Mouse (Mus musculus) right cerebral cortex, adult 2 months (tissue): ENCODE results near the gene Tmtc1.

Source experiments
- DNase-seq, 2 experiments: peaks; one replicate each; pipeline ENCODE4 v3.0.0; 2021 to 2022; ENCODE audit warnings: low spot score in 2 of 2

The Tmtc1 gene

DNA sequence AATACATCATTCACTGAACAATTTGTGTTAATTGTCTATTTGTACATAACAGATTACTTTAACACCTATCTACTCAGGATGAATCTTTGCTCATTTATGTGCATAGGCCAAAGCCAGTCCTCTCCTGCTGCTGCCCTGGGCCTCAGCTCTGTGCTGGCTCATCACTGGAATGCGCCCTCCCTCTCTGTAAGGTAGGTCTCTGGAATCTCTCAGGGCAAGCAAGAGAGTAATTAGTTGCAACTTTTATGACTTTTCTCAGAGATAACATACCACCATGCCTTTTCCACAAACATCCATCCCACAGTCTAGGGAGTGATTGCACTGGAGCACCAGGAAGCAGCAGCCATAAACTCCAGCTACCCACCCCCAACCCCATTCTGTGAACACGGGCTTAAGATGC lies 70.7 kb downstream of the Tmtc1 start:
- no peak for DNase-seq

DNA sequence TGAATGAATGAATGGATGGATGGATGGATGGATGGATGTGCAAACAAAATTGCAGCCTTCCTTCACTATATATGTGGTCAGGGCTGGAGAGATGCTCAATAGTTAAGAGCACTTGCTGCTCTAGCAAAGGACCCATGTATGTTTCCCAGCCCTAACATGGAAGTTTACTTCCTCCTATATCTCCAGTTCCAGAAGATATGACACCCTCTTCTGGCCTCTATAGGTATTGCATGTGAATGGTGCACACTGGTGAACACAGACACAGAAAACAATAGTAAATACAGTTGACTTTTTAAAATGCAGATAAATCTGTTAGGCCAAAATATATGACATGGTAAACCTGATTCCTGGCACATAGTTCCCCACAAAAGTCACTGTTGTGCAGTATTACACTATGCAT lies 73.0 kb downstream of the Tmtc1 start:
- DNase-seq, result no peak

DNA sequence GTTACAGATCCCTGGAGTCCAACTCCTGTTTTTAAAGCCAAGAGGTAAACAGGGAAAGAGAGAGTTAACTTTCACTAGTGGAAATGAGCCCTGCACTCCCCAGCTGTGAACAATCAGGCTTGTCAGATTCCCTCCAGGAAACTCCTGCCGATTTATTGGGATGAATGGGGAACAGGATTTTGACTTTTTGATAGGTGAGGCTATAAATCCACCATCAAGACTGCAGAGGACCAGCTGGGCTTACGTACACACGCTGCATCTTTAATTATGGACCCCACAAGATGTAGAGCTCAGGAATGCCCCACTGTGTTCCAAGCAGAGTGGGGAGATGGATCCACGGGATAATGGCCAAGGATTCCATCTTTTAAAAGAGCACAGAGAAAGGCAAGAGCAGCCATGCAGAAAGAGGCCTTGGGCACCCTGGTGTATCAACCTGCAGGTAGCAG lies 77.1 kb downstream of the Tmtc1 start:
- no peak for DNase-seq

DNA sequence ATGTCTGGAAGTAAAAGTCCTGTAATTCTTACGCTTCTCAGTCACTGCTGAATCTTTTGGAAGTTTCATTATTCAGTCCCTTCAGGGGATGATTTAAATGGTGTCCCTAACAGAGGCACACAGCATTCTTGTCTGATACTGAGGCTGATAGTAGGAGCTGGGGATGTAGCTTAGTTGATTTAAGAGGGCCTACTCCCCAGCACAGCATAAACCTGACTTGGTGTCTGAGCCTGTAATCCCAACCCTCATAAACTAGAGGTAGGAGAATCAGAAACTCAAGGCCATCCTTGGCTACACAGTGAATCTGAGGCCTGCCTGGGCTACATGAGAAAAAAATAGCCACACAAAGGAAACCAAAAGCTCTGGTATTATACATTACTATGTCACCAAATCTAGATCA lies 77.6 kb downstream of the Tmtc1 start:
- DNase-seq, result no peak

DNA sequence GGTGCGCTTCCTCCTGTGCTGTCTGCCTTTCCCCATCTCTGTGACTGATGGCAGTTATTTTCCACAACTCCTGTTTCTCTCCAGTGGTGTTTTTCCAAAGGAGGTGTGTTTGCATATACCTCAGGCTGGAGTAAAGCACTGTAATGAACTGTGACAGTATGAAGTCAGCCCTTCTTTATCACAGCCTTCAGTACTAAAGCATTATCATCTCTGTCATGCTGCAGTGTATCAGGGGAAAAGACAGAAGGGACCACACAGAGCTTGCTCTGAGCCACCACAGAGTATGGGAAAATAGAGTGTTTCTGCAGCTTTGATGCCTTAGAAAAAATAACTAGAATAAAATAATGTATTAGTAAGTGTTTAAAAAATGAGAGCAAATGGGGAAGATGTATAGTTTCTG lies 81.0 kb downstream of the Tmtc1 start:
- no peak for DNase-seq

DNA sequence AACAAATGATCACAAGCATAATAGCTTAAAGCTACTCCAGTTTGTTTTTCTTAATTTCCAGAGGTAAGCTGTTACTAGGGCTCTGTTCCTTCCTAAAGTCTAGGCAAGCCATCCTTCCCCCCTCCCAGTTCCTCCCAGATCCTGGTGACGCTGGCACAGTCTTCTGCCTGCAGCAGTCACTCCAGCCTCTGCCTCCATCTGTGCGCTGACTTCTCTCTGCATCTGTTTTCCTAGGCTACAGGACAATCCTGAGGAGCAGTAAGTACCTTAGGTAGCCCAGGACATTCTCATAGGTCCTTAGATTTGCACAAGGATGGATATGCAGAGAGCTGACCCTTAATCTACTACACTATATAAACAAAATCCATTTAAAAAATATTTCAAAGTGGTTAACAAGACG lies 81.7 kb downstream of the Tmtc1 start:
- DNase-seq, result peak; percentile 51 to 55

DNA sequence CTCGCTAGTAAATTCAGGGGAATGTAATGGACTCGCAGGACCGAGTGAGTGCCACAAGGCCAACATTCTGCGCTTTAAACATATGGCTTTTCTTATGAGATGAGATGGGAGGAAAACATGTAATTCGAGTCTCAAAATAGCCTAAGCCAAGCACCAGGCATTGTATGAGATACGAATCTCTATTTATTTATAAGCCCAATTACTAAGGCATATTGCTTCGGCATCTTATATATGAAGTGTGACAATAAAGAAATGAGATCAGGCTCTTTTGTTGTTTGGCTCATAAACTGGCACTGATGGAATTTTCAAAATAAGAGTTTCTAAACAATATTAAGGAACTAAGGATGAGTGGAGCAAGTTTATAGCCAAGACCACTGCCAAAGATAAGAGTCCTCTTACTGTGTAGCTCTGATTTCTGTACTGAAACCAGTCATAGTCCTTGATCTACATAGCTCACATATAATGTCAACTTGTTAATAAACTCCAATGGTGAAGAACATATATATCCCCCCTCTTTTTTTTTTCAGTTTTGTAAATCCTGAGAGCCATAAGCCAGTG lies 84.8 kb downstream of the Tmtc1 start:
- DNase-seq, result no peak

DNA sequence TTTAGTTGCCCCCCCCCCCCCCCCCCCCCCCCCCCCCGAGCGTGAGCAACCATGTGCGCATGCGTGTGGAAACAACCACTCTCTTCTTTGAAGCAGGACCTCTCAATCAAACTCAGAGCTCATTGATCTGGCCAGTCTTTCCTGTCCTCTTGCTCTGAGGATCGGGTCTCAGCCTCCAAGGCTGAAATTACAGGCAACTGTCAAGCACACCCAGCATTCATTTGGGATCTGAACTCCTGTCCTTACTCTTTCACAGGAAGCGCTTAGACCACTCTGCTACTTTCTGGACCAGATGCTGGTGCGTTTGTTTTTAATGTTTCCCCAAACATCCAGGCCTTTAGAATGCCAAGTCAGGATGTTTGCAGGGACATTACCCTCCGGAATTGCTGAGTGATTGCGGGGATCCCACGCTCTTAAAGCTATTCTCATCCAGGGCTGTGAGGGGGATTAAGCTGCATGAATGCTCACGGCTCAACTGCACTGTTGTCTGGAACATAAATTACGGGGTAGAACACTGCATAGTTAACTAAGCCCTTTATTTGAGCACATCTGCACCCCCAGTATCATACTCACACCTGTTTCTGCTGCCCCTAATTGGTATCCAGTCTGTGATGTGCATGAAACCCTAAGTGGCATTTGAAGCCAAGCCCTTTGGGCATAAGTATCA lies 85.5 kb downstream of the Tmtc1 start:
- peak; percentile 23 to 29 for DNase-seq

DNA sequence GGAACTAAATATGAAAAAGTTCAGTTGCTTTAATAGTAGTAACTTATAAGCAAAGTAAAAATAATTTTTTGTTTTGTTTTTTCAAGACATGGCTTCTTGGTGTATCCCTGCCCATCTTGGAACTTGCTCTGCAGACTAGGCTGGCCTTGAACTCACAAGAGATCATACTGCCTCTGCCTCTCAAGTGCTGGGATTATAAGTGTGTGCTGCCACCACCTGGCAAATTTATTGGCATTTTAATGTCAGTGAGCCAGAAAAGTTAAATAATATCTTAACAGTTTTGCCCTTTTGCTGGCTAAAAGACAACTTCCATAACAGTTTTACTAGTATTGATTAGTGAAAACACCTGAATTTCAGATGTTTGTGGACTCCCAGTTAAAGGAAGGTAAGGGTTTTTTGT lies 88.0 kb downstream of the Tmtc1 start:
- DNase-seq, result no peak

DNA sequence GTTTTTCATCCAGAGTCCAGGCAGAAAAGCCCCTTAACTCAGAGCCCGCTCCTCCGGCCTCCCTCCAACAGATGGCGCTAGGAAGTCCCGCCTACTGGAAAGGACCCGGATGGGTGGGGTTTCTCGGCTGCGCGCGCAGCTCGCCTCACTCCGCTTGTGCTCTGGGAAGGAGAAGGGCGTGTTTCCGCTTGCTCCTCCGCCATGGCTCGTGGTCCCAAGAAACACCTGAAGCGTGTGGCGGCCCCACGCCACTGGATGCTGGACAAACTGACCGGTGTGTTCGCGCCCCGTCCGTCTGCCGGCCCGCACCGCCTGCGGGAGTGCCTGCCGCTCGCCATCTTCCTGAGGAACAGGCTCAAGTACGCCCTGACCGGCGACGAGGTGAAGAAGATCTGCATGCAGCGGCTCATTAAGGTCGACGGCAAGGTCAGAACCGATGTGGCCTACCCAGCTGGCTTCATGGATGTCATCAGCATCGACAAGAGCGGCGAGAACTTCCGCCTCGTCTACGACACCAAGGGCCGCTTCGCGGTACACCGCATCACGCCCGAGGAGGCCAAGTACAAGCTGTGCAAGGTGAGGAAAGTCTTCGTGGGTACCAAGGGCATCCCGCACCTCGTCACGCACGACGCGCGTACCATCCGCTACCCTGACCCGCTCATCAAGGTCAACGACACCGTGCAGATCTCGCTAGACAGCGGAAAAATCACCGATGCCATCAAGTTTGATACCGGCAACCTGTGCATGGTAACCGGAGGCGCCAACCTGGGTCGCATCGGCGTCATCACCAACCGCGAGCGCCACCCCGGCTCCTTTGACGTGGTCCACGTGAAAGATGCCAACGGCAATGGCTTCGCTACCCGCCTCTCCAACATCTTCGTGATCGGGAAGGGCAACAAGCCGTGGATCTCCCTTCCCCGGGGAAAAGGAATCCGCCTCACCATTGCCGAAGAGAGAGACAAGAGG lies 89.4 kb downstream of the Tmtc1 start:
- DNase-seq, result peak in 1 of 2 experiments; percentile 27

DNA sequence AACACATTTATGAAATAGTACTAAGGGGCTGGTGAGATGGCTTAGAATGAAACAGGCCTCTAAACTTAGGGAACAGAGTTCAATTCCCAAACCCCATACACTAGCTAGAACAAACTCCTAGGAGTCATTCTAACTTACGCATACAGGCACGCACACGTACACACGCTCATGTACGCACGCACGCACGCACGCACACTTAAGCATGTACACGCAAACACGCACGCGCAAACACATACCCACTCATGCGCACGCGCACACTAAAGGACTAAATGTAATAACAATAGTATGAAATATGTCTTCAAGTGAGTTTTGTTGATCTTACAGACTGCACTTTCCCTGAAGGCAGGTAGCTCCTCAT lies 90.1 kb downstream of the Tmtc1 start:
- DNase-seq, result no peak

DNA sequence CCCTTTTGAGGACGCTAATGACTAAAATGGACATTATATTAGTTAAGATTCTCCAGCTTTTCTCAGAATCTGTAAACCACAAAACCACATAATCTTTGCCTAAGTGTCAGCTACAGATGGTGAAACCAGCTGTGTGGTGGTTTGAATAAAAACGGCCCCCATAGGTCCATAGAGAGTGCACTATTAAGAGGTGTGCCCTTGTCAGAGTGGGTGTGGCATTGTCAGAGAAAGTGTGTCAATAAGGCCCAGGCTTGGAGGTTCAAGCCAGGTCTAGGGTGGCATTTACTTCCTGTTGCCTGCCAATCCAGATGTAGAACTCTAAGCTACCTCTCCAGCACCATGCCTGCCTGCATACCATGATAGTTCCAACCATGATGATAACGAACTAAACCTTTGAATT lies 99.2 kb downstream of the Tmtc1 start:
- DNase-seq, result no peak

DNA sequence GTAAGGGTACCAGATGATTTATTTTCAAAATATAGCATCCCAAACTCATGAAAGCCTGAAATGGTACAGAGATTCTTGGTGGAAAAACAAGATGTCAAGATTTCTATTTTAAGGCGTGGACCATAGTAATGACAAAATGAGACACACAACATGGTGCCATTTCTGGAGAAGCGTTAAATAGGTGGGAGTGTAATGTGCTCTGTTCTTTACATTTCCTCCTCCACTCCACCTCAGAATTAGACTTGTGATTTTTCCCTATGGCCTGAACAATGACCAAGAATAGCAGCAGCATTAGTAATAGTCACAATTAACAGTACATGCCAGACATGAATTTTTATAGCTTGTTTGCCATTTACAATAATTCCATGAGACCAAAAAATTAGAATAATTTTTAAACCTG lies 102.0 kb downstream of the Tmtc1 start:
- DNase-seq, result no peak

DNA sequence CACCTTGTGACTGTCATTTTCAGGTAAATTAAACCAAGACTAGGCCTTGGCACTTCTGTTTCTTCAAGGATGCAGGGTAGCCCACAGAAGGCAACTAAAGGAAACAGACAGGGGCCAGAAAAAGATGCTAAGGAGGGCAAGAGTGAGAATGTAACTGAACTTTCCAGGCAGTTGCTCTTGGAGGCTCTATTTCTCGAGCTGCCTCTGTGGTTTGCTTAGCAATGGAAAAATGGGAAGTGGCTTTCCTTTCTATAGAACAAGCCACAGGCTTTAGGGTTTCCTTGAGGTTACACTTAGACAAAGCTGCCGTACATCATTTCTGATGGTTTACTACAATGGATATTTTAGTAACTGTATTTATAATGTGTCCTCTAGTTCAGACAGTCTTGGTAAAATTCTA lies 102.4 kb downstream of the Tmtc1 start:
- DNase-seq, result no peak

DNA sequence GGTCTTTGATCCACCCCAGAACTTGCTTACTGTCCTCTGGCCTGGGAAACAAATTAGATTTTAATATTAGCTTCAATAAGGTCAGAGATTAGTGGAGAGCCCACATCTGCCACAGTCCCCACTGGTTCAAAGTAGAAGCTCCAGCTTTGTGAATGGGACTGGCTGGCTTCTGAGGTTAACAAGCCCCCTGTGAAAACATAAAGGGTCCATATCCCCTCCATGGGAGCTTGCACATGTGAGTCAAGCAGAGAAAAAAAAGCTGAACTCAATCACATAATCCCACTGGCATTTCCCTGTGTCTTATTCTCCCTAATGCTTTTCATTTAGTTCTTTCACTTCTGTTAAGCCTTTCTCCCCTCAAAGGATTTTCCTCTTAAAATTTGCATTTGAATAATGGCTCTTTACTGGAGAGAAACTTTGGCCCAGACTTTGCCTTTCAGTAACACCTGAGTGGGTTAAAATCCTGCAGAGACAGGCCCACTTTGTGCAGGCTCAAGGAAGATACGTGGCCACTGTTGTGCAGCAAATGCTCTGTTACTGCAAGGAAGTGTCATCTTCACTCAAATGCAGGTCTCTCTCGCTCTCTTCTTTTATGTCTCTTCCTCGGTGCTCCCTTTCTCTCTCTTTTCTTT lies 105.7 kb downstream of the Tmtc1 start:
- DNase-seq, result no peak

DNA sequence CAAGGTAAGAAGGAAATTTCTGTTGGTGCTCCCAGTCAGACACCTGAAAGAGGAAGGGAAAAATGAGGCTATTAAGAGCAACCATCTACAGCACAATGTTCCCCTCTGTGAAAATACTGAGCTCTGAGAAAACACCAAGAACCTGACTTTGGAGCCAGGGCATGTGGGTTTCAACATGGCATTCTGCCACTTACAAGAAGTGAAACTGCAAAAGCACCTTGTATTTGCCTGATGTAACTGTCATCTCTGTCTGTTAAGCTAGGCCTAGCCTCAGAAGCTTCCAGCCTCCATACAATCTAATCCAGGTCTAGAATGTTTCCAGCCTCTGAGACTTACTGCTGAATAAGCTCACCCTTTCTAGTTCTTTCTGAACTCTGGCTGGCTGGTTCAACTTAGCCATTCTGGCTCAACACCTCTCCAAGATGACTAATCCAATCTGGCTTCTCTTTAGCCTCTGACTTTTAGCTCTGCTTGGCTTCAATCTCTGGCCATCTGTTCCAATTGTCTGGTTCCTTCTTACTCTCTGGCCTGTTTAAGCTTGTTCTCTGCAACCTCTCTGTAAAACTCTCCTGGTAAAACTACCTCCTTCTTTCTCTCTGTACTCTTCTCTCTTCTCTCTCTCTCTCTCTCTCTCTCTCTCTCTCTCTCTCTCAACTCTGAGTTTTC lies 107.8 kb downstream of the Tmtc1 start:
- no peak for DNase-seq

DNA sequence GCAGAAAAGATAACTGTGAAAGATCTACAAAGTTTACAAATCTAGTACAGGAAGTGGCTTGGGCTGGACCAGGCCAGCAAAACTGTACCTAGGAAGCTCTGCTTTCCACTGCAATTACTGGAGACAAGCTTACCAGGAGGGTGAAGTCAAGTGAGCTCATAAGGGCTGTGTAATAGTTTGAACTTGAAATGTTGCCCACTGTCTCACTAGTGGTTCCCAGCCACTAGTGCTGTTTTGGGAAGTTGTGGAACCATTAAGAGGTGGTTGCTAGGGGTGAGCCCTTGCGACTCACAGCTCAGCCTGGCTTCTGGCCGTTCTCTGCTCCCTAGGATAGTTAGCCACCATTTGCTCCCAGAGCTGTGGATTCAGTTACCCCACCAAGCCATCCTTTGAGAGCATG lies 112.3 kb downstream of the Tmtc1 start:
- no peak for DNase-seq

DNA sequence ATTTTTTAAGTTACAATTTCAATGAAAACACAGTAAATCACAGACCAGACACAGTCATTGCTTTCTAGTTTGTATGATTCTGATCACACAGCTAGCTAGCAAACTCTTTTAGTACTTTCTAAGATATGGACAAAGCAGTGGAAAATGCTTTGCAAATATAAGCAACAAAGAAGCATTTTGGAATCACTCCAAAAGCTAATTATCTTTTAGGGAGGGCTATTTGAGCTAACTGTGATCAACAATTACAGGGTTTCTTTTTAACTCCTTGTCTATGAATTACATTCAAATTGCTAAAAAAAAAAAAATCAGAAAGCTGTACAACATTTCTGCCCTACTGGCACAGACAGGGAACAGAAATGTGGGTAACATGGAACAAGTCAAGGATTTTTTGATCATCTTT lies 114.2 kb downstream of the Tmtc1 start:
- no peak for DNase-seq

DNA sequence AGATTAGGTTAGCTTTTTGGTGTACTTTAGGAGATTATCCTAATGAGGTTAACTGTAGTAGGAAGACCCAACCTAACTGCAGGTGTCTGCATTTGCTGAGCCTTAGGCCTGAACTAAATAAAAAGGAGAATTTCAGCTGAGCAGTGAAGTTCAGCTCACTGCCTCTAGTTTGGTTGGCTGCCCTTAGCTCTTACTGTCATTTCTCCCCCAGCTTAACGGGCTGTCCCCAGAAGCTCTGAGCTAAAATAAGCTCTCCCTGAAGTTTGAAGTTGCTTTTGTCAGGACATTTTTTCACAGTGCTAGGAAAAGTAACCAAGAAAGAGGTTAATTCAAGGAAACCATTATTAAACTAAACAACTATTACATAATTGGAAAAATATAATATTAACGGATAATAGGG lies 115.3 kb downstream of the Tmtc1 start:
- DNase-seq, result no peak

DNA sequence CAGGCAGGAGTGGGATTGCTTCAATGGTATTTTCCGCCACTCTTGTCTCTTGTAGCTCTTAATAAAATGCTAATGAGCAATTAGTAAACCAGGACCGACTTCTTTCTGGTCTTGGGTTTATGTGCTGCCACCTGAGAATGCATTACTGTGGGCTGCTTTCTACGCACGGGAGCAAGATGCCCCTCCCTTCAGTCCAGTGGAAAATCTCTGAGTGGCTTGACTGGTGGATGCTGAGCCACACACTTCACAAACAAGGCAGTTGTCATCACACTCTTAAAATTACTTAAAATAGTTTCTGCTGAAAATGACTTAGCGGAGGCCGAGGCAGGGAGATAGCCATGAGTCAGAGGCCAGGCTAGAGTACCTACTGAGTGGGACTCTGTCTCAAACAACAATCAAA lies 116.1 kb downstream of the Tmtc1 start:
- DNase-seq, result no peak

DNA sequence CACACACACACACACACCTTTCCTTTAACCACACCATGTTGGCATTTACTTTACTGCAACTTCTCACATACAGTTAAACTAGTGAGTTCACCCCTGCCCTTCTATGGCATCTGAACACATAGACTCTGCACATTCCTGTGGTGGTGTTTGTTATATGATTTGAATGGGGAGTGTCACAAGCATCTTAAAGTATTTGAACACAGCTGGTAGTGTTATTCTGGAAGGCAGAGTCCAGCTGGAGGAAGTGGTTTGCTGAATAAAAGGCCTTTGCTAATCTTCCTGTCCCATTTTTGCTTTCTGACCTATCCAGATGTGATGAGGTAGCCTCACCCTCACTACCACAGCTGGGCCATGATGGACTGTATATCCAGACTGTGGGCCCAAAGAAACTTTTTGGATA lies 125.5 kb downstream of the Tmtc1 start:
- DNase-seq, result no peak

DNA sequence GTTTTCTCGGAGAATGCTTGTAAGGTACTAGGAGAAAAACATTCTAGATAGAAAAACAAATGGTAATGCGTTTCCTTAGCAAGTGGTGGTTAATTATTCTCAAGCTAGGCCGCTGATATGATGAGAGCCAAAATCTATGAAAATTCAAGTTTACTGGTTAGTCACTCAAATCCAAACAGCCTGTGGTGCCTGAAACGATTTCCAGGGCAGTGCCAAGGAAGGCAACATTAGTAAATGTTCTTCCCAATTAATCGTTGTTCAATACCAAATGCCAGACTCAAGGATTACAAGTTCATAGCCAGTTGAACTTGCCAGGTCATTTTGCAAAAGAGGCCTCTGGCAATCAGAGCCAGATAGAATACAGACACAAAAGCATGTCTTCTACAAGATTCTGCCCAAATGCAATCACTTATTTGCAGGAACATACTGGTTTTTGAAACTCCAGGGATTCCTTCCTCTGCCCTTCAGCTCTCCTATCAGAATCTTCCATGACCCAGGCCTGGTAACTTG lies 128.6 kb downstream of the Tmtc1 start:
- no peak for DNase-seq
